Mouse (Mus musculus) kidney, adult 2 months (tissue): ENCODE measurements around the gene Selenbp1. TPM values are rescaled to one million over a fixed set of nuclear protein-coding genes. Genes with fewer than 3 reads are reported as not detected.
"Not testable (repeated sequence)": the region's sequence is repeated elsewhere in the genome, so short reads cannot be mapped to it uniquely, and the experiment has no call there.

ENCODE experiments used
- DNase-seq: peaks from one replicate; pipeline ENCODE4 v3.0.0; 2021
- H3K27ac ChIP-seq: fragments of 200-500 bp; 2 replicates; pipeline ENCODE4 v1.5.1; 2012; ENCODE audit warnings: low read depth, low read length, control low read depth, inconsistent platforms; ENCODE audit not compliant: insufficient read depth
- H3K27me3 ChIP-seq: fragments of 200-500 bp; replicated peaks from 2 replicates; pipeline ENCODE4 v1.6.1; 2012; ENCODE audit warnings: mild to moderate bottlenecking, moderate library complexity, low read length, inconsistent platforms; ENCODE audit not compliant: control insufficient read depth, insufficient read depth
- H3K36me3 ChIP-seq: fragments of 200-500 bp; 2 replicates; pipeline ENCODE4 v1.6.1; 2012; ENCODE audit warnings: mild to moderate bottlenecking, moderate library complexity, low read length, inconsistent platforms; ENCODE audit not compliant: control insufficient read depth, insufficient read depth
- H3K4me1 ChIP-seq: fragments of 200-500 bp; 2 replicates; pipeline ENCODE4 v1.6.1; 2011; ENCODE audit warnings: low read length; ENCODE audit not compliant: control insufficient read depth, insufficient read depth
- H3K4me3 ChIP-seq: fragments of 200-500 bp; 2 replicates; pipeline ENCODE4 v1.5.1; 2011; ENCODE audit warnings: mild to moderate bottlenecking, low read depth, low read length, control low read depth; ENCODE audit not compliant: insufficient read depth
- CTCF ChIP-seq: fragments of 200-500 bp; conservative IDR thresholded peaks from 2 replicates; pipeline ENCODE4 v1.5.1; 2011; ENCODE audit warnings: low read depth, mild to moderate bottlenecking, control low read depth, low read length, moderate library complexity, mixed read lengths; ENCODE audit not compliant: insufficient read depth, insufficient read length
- POLR2A ChIP-seq: fragments of 200-500 bp; IDR thresholded peaks from one replicate; pipeline ENCODE4 v1.6.1; 2011; ENCODE audit warnings: low read depth, low read length, control low read depth
- WGBS: fragments of 180-500 bp; shearing (Covaris S2); methylation state at CpG from one replicate; pipeline ENCODE4 v1.1.7; 2018; 5-methylcytosine and 5-hydroxymethylcytosine counted together
- polyA plus RNA-seq: library from polyadenylated mRNA; depleted of rRNA; stranded (reverse); fragments of >200 nt; gene quantifications from 2 replicates; pipeline ENCODE4 v1.2.3, GENCODE M21; 2012

Selenbp1 gene
- polyA plus RNA-seq, 1 experiment = 803 TPM

GRCm38 (mm10) chr3:94940033-94940432 lies 7.2 kb downstream of the Selenbp1 start:
- WGBS = 54% methylated on average over 9 of the region's 9 CpGs
- DNase-seq = peak; percentile 62
- not testable (repeated sequence) for H3K4me3 ChIP-seq, H3K27me3 ChIP-seq, H3K27ac ChIP-seq, H3K36me3 ChIP-seq
- peaks cover 12% of the 10 kb centered on the region; the same call in 1 of the 2 replicates for H3K4me1 ChIP-seq

- WGBS = 86% methylated on average over 9 of the region's 9 CpGs
Measured at GRCm38 (mm10) chr3:94942211-94942967, 9.5 kb downstream of the Selenbp1 start.

GRCm38 (mm10) chr3:94943706-94944105 lies 10.8 kb downstream of the Selenbp1 start:
- peak; percentile 46 for TF ChIP-seq CTCF
- H3K4me3 ChIP-seq, H3K27me3 ChIP-seq, H3K27ac ChIP-seq, H3K36me3 ChIP-seq: not testable (repeated sequence)
- H3K4me1 ChIP-seq = peaks cover 12% of the 10 kb centered on the region; the same call in 1 of the 2 replicates
- DNase-seq = peak; percentile 37
- 23% methylated on average over 4 of the region's 4 CpGs for WGBS

More at GRCm38 (mm10) chr3:94942211-94942967, 9.5 kb downstream of the Selenbp1 start:
- not testable (repeated sequence) for H3K4me1 ChIP-seq, H3K4me3 ChIP-seq, H3K27ac ChIP-seq, DNase-seq, H3K27me3 ChIP-seq, H3K36me3 ChIP-seq

- peaks cover 12% of the 10 kb centered on the region for H3K4me1 ChIP-seq
- TF ChIP-seq CTCF (peak; percentile 15; the same call in 1 of the 2 replicates), POLR2A (no peak)
- H3K27me3 ChIP-seq = no peaks in the 10 kb centered on the region
- H3K4me3 ChIP-seq = no peak overlapping the region
- no peaks in the 10 kb centered on the region for H3K36me3 ChIP-seq
- WGBS = 61% methylated on average over 3 of the region's 3 CpGs
- H3K27ac ChIP-seq = no peak overlapping the region
- DNase-seq = peak; percentile 54
Measured at GRCm38 (mm10) chr3:94948066-94948614, 15.3 kb downstream of the Selenbp1 start.

- peaks cover 12% of the 10 kb centered on the region for H3K4me1 ChIP-seq
- peak; percentile 92 for DNase-seq
- TF ChIP-seq POLR2A (no peak), CTCF (no peak)
- H3K27me3 ChIP-seq = no peaks in the 10 kb centered on the region
- H3K36me3 ChIP-seq = no peaks in the 10 kb centered on the region
- peak overlapping the region; percentile 75; the same call in 1 of the 2 replicates for H3K27ac ChIP-seq
- H3K4me3 ChIP-seq = no peak overlapping the region
- WGBS = 42% methylated on average over 3 of the region's 3 CpGs
Measured at GRCm38 (mm10) chr3:94949645-94950044, 16.8 kb downstream of the Selenbp1 start.

- DNase-seq = peak; percentile 67
- Histone ChIP-seq H3K4me1 (peaks cover 10% of the 10 kb centered on the region), H3K36me3 (no peaks in the 10 kb centered on the region), H3K27me3 (no peaks in the 10 kb centered on the region), H3K27ac (0 out of 2 replicates have a peak overlapping the region, but pooled peaks have one; percentile 10), H3K4me3 (peak overlapping the region; percentile 14; the same call in 1 of the 2 replicates)
- no peak for TF ChIP-seq CTCF
- WGBS = 55% methylated on average over 5 of the region's 5 CpGs
Measured at GRCm38 (mm10) chr3:94952806-94953205, 19.9 kb downstream of the Selenbp1 start.

GRCm38 (mm10) chr3:94953384-94953763 lies 20.5 kb downstream of the Selenbp1 start:
- Histone ChIP-seq H3K4me1 (peaks cover 7% of the 10 kb centered on the region), H3K36me3 (no peaks in the 10 kb centered on the region), H3K27ac (peak overlapping the region; percentile 89), H3K4me3 (peak overlapping the region; percentile 79), H3K27me3 (no peaks in the 10 kb centered on the region)
- no peak for DNase-seq
- 9% methylated on average over 9 of the region's 9 CpGs for WGBS
- TF ChIP-seq POLR2A = no peak
- TF ChIP-seq CTCF = no peak
